Mouse (Mus musculus) adrenal gland, adult 18-20 months (tissue): ENCODE measurements around the gene Tcf20. TPM values are rescaled to one million over a fixed set of nuclear protein-coding genes. Genes with fewer than 3 reads are reported as not detected.
A peak's percentile ranks its signal among the peaks of the same experiment; 100 is the strongest.
"Not testable (repeated sequence)": the region's sequence is repeated elsewhere in the genome, so short reads cannot be mapped to it uniquely, and the experiment has no call there.

Source experiments
- DNase-seq, 2 experiments: peaks; one replicate each; pipeline ENCODE4 v3.0.0; 2021 to 2022; ENCODE audit warnings: low spot score in 2 of 2
- total RNA-seq, 2 experiments: library from RNA; stranded (reverse); gene quantifications; 1 replicate in 1 of 2; 2 replicates in 1 of 2; pipeline ENCODE4 v1.2.3; 2021

Tcf20 gene
- total RNA-seq, 2 experiments from 2014 or later = 84.4 to 91.1 TPM

DNA sequence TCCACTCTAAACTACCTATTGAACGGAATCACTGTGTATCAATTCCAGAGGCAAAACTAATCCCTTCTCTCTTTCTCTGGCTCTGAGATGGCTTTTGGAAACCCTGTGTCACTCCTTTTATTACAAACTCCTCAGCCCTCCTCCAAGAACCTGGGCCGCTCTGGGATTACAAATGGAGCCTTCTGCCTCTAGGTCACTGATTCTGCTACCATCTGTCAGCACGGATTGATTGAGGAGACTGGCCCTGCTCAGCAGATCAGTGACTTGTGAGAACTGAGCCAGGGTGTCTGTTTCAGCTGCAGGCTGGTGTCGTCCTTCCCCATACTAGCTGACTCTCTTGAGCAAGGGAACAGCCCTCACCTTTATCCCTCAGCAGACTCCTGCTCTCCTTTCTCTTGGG lies 85.2 kb downstream of the Tcf20 start:
- DNase-seq = no peak

DNA sequence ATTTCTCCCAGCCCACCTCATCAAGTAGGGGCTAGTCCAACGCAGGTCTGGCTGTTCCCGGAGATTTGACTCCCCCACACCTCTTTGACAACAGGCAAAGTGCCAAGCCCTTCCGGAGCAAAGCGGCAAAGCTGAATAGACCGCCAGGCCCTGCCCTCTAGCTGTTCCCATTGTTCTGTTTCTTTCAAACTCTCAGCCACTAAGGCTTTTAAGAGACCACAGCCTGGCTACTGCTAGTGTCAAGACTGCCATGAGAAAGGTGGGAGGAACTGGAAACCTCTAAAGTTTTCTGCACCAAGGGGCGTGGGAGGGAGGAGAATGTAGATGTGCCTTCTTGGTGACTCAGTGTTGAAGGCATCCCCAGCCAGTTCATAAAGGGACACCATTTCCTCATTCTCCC lies 86.4 kb downstream of the Tcf20 start:
- DNase-seq = no peak

DNA sequence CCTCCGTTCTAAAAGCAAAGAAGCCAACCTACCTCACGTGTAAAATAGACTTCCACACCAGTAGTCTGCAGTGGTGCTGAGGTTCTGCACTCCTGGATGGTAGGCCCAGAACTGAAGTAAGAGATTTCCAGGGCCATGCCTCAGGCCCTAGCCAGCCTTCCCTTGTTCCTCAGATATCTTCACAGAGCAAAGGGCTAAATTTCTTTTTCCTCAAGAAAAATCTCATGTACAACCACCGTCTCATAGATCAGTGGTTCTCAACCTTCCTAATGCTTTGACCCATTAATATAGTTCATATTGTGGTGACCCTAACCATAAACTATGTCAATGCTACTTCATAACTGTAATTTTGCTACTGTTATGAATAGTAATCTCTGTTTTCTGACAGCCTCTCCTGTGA lies 87.3 kb downstream of the Tcf20 start:
- DNase-seq = no peak

DNA sequence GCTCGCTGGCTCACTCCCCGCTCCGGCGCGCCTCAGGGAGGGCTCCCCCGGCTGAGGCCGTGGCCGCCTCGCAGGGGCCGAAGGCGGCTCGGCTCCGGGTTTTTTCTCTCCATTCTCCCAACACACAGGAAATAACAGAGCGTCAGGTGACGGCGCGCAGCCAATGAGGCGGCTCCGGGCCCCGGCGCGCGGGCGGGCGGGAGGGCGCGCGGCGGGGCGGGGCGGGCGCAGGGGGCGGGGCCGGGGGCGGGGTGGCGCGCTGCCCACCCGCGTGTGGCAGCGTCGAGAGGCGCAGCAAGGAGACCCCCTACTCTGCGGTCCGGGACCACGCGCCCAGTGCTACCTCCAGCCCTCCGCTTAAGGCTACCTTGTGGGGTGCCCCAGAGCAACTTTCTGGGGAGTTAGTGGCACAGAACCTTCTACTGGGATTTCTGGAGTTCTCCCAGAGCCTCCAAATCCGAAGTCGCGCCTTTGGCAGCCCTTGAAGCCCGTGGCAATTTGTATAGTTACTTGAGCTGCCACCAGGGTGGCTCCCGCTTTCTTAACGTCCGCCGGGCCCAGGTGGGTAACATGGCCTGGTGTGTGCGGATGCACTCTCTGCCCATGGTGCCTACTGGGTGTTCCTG lies 87.9 kb downstream of the Tcf20 start:
- peak; percentile 82 to 86 for DNase-seq

DNA sequence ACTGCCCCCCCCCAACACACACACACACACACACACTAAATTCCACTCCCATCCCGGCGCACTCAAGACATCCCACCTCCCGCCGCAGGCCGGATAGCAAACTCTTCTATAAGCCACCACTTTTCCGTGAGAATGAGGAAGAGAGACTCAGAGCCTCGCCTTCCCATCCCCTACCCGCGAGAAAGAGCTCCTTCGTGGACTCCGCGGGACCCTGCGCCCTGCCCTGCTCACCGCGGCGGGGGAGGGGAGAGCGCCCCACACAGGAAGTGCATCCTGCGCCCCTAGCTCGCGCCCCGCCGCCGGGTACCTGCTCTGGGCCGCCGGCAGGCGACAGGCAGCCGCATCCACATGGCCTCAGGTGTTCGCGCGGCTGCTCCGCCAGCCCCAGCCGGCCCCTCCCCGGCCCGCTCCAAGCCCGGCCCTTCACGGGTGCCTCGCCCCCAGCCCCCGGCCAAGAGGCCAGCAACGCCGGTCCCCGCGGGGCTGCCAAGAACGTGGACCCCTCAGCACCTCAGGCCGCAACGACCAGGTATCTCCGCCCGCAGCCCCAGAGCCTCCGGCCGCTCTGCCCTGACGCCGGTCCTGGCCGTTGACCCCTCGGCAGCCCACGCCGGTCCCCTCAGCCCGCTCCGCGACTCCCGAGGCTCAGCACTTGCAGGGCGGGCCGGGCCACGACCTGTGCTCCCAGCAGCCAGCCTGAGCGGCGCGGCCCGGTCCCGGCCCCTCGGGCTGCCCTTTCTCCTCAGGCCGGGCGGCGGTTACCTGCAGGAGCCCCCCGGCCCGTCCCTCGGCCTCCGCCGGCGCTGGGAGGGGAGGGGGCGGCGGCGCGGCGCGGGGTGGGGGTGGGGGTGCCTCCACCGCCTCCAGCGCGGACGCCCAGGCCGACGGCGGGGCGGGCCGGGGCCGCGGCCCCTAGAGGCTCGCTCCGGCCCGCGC lies 88.7 kb downstream of the Tcf20 start:
- DNase-seq = peak in 1 of 2 experiments; percentile 50

DNA sequence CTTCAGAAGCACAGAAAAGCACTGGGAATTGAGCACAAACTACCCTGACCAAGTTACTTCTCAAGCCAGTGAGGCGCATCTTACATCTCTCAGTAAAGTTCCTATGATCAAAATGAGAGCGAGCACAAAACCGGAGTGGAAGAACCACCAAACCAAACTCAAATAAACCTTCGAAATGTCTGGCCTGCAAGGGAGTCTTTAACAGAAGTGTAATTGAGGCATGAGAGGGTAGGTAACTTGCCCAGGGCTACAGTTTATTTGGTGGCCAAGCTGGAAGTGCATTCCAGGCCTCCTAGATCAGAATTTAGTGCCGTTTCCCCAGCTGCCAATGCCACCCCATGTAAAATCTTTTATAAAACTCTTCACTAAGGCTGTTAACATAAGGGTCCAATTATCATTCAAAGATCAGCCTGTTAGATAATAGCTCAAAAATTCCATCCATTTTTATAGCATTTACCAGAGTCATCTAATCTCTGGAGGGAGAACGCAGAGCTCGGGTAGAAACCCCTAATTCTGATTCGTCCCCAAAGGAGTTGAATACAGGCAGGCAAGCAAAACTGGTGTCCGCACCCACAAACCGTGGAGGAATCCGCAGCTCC lies 89.4 kb downstream of the Tcf20 start:
- DNase-seq = no peak

DNA sequence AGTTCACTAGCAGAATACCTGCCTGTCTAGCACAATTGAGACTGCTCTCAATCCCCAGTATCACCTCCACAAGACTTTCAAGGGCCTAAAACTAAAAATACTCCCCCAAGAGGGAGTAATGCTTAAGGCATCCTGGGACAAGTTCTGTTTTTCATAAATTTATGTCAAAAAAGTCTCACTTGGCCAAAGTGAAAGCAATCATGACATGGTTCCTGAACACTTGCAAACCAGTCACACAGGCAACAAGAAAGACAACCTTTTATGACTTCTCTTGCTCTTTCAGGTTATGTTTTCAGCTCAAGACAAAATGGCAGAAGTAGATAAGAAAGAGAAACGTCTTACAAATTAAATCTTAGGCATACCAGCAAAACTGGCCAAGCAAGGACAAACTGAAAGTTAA lies 91.3 kb downstream of the Tcf20 start:
- DNase-seq = no peak

DNA sequence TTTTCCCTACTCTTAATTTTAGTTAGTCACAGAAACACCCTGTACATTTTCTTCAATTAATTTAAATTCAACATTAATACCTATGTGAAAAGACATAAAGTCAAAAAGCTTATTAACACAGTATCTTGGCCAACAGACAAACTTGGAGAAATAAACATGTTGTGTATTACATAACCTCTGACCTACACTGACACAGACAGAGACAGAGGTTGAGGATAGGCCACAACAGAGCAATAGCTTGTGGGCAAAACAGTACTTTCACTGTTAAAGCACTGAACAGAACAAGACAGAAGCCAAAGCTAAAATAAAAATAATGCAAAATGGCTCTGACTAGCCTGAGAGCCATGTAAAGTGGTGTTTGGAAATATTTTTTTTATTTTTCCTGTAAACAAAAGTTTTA lies 97.2 kb downstream of the Tcf20 start:
- DNase-seq = no peak

DNA sequence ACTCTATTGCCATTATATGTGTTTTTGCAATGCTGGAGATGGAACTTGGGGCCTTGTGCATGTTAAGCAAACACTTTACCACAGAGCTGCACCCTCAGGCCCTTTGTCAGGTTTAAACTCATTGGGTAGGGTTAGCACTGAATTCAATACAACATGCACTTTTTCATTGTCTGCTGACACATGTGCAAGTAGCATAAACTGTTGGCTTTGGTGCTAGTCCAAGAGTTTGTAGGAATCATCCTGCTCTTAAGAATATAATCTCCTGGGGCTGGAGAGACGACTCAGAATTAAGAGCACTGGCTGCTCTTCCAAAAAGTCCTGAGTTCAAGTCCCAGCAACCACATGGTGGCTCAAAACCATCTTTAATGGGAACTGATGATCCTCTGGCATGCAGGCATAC lies 98.2 kb downstream of the Tcf20 start:
- no peak for DNase-seq

DNA sequence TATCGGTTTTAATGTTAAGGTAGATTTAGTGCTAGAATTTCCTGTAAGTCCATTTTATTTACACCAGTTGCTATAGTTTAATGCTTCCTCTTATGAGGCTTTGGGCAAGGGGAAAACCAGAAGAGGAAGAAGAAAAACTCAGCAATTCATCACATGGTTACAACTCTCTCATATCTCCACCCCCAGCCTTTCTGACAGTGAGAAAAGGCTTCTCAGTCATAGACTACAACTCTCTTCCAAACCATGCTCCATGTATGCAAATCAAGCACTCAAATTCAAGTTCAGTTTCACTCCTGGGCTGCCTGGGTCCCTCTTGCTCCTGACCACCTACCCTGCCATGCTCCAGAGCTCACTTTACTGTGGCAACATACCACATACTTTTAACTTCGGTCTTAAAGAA lies 99.2 kb downstream of the Tcf20 start:
- no peak for DNase-seq

DNA sequence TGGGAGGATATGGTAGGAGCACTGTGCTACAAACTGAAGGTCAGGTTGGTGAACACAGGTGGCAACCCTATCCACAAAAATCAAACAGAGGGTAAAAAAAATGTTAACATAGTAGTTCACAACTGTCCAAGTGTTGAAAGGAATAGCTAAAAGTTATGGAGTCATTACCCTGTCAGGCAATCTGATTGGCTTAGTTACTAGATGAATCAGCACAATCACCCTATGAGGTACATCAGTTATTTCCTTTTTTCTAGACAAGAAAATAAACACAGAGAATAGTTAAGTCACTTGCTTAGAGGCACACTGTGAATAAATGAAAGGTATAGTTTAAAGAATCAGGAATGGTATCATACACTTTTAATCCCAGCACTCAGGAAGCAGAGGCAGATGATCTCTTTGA lies 110.4 kb downstream of the Tcf20 start:
- DNase-seq = no peak

DNA sequence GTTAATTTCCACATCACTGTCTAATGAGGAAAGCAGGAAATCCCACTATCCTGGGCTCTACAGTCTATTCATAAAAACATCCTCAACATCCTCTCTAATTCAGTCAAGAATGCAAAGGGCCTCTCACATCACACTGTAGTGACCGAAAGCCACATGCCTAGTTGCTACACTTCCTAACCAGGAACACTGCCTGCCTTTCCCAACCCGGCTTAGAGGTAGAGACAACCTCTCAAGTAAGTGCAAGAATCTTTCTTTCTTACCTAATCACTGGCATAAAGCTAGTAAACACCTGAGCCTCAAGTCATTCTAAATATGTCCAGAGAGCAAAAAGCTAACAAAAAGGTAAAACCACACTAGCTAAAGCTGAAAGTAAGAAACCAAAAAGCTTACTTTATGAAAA lies 110.8 kb downstream of the Tcf20 start:
- no peak for DNase-seq

DNA sequence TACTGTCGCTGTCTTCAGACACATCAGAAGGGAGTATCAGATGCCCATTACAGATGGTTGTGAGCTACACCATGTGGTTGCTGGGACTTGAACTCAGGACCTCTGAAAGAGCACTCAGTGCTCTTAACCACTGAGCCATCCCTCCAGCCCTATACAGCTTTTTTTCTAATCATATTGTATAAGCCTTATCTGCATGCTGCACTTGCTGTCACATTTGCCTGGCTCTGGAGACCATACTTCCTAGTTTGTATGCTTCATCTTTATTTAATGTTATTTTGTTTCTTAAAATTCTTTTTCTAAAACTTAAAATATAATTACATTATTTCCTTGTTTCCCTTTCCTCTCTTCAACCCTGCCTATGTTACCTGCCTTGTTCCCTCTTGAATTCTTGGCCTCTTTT lies 115.6 kb downstream of the Tcf20 start:
- no peak for DNase-seq

DNA sequence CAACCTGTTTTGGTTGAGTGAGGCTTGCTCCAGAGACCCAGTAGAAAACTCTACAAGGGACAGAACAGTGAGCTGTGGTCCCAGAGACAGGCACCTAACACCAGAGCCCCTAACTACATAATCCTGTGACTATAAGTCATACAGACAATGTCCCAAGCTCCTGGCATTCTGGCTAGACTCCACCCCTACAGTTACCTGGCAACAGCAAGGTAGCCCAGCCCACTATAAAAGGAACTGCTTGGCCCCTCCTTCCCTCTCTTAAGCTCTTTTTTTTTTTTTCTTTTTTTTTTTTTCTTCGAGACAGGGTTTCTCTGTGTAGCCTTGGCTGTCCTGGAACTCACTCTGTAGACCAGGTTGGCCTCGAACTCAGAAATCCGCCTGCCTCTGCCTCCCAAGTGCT lies 121.4 kb downstream of the Tcf20 start:
- not testable (repeated sequence) for DNase-seq

DNA sequence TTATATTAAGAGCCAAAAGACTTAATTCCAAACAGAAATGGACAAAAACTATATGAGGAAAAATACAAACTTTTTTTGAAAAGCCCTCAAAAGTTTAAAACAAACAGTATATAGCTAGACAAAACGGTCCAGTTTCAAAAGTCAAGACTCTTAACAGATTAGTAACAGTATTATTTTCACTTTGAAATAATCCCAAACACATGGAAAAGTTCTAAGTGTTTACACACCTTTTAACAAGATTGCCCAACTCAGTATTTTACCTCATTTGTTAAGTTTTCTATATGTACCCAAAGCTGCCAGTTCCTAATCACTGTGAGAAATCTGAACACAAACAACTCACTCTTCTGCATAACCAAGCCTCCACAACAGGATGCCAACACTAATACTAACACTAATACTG lies 124.0 kb downstream of the Tcf20 start:
- DNase-seq = no peak

DNA sequence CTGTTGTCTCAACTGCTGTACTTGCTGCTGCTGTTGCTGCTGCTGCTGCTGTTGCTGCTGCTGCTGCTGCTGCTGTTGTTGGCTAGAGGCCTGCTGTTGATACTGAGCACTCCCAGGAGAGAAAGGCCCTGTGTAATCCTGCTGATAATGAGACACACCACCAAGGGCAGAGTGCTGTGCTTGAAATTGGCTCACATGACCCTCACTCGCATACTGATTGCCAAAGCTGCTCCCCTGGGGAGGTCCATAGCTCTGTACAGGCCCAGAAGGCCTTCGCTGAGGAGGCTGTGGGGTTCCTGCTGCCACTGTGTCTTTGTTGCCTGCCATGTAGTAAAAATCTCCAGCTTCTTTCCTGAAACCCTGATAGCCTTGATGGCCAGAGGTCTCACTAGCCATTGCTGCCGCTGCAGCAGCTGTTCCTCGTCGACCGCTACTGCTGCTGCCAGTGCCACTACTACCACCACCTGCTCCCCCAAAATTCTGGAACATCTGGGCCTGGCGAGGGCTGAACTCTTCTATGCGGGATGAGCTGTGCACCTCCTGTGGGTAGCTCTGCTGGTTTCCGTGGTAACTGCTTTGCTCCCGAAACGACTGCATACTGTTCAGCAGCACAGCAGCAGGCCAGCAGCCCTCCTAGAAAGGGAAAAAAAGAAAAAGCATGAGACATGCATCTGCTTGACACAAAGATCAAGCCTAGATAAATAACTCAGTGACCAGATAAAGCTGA lies 130.9 kb downstream of the Tcf20 start:
- peak in 1 of 2 experiments; percentile 27 for DNase-seq

DNA sequence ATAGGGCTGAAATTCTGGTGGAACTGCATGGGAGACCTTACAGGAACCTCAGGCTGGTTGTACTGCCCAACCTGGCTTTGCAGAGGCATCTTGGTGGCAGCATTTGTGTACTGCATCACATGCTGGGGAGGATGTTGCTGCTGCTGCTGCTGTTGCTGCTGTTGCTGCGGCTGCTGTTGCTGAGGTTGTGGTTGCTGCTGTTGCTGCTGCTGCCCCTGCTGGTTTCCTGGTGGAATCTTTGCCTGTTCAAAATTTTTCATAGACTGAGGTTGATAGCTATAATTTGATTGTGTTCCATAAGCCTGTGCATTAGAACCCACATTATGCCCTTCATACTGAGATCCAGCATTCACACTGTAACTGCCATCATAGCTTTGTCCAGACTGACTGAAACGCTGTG lies 131.6 kb downstream of the Tcf20 start:
- no peak for DNase-seq

DNA sequence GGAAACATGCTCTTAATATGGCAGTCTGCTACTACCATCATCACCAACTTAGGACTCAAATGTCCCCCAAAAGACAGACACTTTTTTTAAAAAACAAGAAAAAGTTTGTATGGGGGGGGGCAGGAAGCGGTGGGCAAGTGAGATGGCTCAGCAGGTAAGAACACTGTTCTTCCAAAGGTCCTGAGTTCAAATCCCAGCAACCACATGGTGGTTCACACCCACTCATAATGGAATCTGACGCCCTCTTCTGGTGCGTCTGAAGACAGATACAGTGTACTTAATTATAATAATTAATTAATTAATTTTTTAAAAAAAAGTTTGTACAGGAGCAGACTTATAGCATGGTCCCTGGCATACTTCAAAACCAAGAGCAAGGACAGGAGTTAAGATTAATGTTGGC lies 148.5 kb downstream of the Tcf20 start:
- DNase-seq = no peak

DNA sequence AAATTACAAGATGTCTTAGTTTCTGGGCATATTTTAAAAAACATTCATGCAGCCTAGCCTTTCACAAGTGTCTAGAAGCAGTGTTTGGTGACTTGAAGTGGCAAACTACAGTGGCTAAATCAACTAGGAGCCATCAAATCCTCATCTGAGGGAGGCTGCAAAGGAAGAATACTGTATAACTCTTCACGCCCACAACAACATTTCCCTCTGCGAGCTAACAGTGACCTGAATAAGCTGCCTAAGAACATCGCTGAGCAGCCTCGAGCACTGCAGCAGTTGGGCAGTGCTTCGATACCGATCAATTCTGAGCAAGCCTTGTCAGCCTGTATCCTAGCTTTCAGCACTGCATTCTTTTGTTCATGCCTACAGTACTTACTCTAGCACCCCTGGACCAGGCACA lies 157.8 kb downstream of the Tcf20 start:
- DNase-seq = no peak

DNA sequence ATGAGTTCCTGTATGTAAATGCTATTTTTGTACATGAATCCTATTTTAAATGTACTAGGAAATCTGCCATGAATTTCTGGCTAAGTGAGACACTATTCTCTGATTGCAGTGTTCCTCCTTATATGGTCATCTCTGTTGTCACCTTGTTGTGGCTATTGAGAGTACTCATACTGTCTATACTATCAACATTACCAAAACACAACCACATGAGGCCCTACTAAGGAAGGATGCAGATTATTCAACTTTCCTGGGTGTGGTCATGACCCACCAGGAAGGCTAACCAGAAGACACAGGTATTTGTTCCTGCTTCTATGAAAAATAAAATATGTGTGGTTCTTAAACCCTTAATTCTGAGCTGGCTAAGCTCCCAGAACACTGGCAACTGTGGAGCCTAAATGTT lies 161.8 kb downstream of the Tcf20 start:
- DNase-seq = no peak

DNA sequence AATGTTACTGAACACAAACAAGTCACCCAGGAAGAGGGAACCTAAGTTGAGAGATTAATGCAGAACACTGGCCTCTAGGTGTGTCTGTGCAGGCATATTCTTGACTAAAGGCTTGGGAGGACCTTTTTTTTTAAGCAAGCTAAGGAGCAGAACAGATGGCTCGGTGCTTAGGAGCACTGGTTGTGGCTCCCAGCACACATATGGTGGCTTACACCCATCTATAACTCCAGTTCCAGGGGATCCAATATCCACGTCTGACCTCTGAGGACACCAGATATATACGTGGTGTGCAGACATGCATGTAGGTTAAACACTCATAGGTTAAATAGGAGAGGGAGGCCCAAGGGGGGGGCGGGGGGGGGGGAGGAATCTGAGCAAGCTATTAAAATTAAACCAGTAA lies 165.3 kb downstream of the Tcf20 start:
- DNase-seq = no peak

DNA sequence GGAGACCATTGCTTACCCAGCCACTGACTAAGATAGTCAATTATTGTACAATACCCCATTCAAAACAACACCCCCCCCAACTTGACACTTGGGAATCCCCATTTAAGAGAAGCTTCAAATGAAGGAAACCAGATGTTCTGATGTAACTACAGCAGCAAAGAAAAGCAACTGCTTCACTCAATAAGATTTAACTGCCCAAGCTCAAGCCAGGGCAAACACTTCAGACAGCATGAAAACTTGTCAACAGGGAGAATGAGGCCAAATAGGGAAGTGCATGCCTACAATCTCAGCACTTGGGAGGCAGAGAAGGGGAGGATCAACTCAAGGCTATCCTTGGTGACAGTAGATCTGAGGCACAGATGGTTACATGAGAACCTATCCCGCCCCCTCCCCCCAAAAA lies 166.0 kb downstream of the Tcf20 start:
- DNase-seq = no peak
